Mouse (Mus musculus) CH12.LX (cell line): ENCODE data around the gene Slc7a6. TPM values are rescaled to one million over a fixed set of nuclear protein-coding genes. Genes with fewer than 3 reads are reported as not detected.
A peak's percentile ranks its signal among the peaks of the same experiment; 100 is the strongest.

Source experiments
- DNase-seq: peaks from one replicate; pipeline ENCODE4 v3.0.0-alpha.2; 2013; ENCODE audit errors: extremely low read depth
- H3K27ac ChIP-seq: 2 replicates; pipeline ENCODE4 v1.5.1; 2012; ENCODE audit warnings: low read depth, mild to moderate bottlenecking, control low read depth, moderate library complexity; ENCODE audit not compliant: insufficient read depth
- H3K27me3 ChIP-seq: replicated peaks from 2 replicates; pipeline ENCODE3; 2012; ENCODE audit warnings: inconsistent platforms
- H3K36me3 ChIP-seq, 2 experiments: replicated peaks in 1 of 2; 2 replicates each; pipeline versions ENCODE3 to v1.6.1; 2012; ENCODE audit warnings: inconsistent platforms in 1 of 2, low read length in 1 of 2, mild to moderate bottlenecking in 1 of 2, mixed read lengths in 1 of 2, moderate library complexity in 1 of 2; ENCODE audit not compliant: control insufficient read depth in 1 of 2, insufficient read depth in 1 of 2
- H3K4me1 ChIP-seq, 2 experiments: 2 replicates each; pipeline ENCODE4 v1.6.1; 2012; ENCODE audit warnings: inconsistent platforms in 1 of 2, moderate library complexity in 1 of 2; ENCODE audit not compliant: insufficient read depth in 2 of 2, control insufficient read depth in 1 of 2
- H3K4me2 ChIP-seq: 2 replicates; pipeline ENCODE4 v1.6.1; 2012; ENCODE audit warnings: low read depth, mild to moderate bottlenecking, control low read depth; ENCODE audit not compliant: poor library complexity, insufficient read depth, severe bottlenecking
- H3K4me3 ChIP-seq, 3 experiments: fragments of 150-350 bp in 1 of 3; sonication (generic) in 1 of 3; replicated peaks in 1 of 3; 2 replicates each; pipeline versions ENCODE3 to v1.5.1; 2011 to 2012; ENCODE audit warnings: low read depth in 2 of 3, low read length in 2 of 3, mild to moderate bottlenecking in 2 of 3, moderate library complexity in 2 of 3, control low read depth in 1 of 3, improper control_type of control experiment in 1 of 3, inconsistent platforms in 1 of 3, mixed read lengths in 1 of 3; ENCODE audit not compliant: poor library complexity in 1 of 3
- H3K79me2 ChIP-seq: replicated peaks from 2 replicates; pipeline ENCODE4 v1.6.1; 2012; ENCODE audit warnings: mild to moderate bottlenecking, moderate library complexity; ENCODE audit not compliant: control insufficient read depth, poor library complexity, insufficient read depth, severe bottlenecking; ENCODE audit errors: extremely low read depth
- H3K9ac ChIP-seq: 2 replicates; pipeline ENCODE4 v1.6.1; 2012; ENCODE audit warnings: low read depth, mild to moderate bottlenecking, control low read depth, moderate library complexity; ENCODE audit not compliant: insufficient read depth
- H3K9me3 ChIP-seq: replicated peaks from 2 replicates; pipeline ENCODE3; 2012; ENCODE audit warnings: low read length, inconsistent platforms, mixed read lengths
- BHLHE40 ChIP-seq: IDR thresholded peaks from 2 replicates; pipeline ENCODE4 v1.6.1; 2011; ENCODE audit warnings: mild to moderate bottlenecking, low read depth, low read length, improper control_type of control experiment
- CHD2 ChIP-seq: IDR thresholded peaks from 2 replicates; pipeline ENCODE4 v1.6.1; 2011; ENCODE audit warnings: low read length, improper control_type of control experiment
- CTCF ChIP-seq, 2 experiments: IDR thresholded peaks in 1 of 2; conservative IDR thresholded peaks in 1 of 2; 2 replicates each; pipeline ENCODE4 v1.5.1; 2011 to 2012; ENCODE audit warnings: low read depth in 2 of 2, low read length in 2 of 2, improper control_type of control experiment in 1 of 2, inconsistent platforms in 1 of 2, mild to moderate bottlenecking in 1 of 2, moderate library complexity in 1 of 2
- E2F4 ChIP-seq: IDR thresholded peaks from 2 replicates; pipeline ENCODE4 v1.6.1; 2011; ENCODE audit warnings: low read depth, low read length, improper control_type of control experiment; ENCODE audit not compliant: insufficient replicate concordance
- IRF4 ChIP-seq: IDR thresholded peaks from 2 replicates; pipeline ENCODE4 v1.6.1; 2014; ENCODE audit warnings: low read depth, mild to moderate bottlenecking, inconsistent platforms, low read length, improper control_type of control experiment
- JUN ChIP-seq: IDR thresholded peaks from 2 replicates; pipeline ENCODE4 v1.6.1; 2011; ENCODE audit warnings: low read depth, mild to moderate bottlenecking, low read length, improper control_type of control experiment, moderate library complexity; ENCODE audit not compliant: insufficient read depth
- JUND ChIP-seq: conservative IDR thresholded peaks from 2 replicates; pipeline ENCODE4 v1.6.1; 2011; ENCODE audit warnings: low read depth, low read length, improper control_type of control experiment
- MYC ChIP-seq: IDR thresholded peaks from 2 replicates; pipeline ENCODE4 v1.6.1; 2011; ENCODE audit warnings: low read depth, mild to moderate bottlenecking, improper control_type of control experiment, low read length
- NRF1 ChIP-seq: IDR thresholded peaks from 2 replicates; pipeline ENCODE4 v1.6.1; 2014; ENCODE audit warnings: low read depth, mild to moderate bottlenecking, inconsistent platforms, low read length, improper control_type of control experiment, moderate library complexity
- POLR2A ChIP-seq: IDR thresholded peaks from 2 replicates; pipeline ENCODE4 v1.6.1; 2011; ENCODE audit warnings: low read depth, mild to moderate bottlenecking, improper control_type of control experiment, low read length
- RAD21 ChIP-seq: IDR thresholded peaks from 2 replicates; pipeline ENCODE4 v1.6.1; 2011; ENCODE audit warnings: low read depth, mild to moderate bottlenecking, low read length, improper control_type of control experiment, moderate library complexity
- SIN3A ChIP-seq: IDR thresholded peaks from 2 replicates; pipeline ENCODE4 v1.6.1; 2012; ENCODE audit warnings: low read length, improper control_type of control experiment, inconsistent platforms
- ZKSCAN1 ChIP-seq: IDR thresholded peaks from 2 replicates; pipeline ENCODE4 v1.6.1; 2012; ENCODE audit warnings: low read depth, inconsistent platforms, low read length, improper control_type of control experiment, borderline replicate concordance
- dilution Hi-C: fragments of 300-500 bp; cut with MboI; formaldehyde crosslinking; loops from 2 replicates; pipeline ENCODE4 v1.14.3; 2020; ENCODE audit warnings: low sequenced_read_pairs; ENCODE audit not compliant: extremely low pct_unique_long_range_greater_than_20kb, extremely low pct_ligation_motif_present
- in situ Hi-C: fragments of 300-500 bp; cut with MboI; formaldehyde crosslinking; loops from 3 replicates; pipeline ENCODE4 v1.14.3; 2019; ENCODE audit warnings: low sequenced_read_pairs, low pct_ligation_motif_present, low pct_unique_long_range_greater_than_20kb, mixed read lengths
- polyA plus RNA-seq: library from polyadenylated mRNA; unstranded; fragments of >175 nt; gene quantifications from 2 replicates; pipeline ENCODE4 v1.2.1, GENCODE M21; 2012; ENCODE audit warnings: low read depth; ENCODE audit not compliant: insufficient read length
- total RNA-seq, 2 experiments: library from RNA; depleted of rRNA; stranded (reverse); fragments of 300-350 nt in 1 of 2; fragments of >200 nt in 1 of 2; gene quantifications; 2 replicates each; pipeline ENCODE4 v1.2.3; 2012 to 2014

Gene Slc7a6
- total and polyA plus RNA-seq, 3 experiments, result 24.2 to 61.8 (median 32.6) TPM

DNA sequence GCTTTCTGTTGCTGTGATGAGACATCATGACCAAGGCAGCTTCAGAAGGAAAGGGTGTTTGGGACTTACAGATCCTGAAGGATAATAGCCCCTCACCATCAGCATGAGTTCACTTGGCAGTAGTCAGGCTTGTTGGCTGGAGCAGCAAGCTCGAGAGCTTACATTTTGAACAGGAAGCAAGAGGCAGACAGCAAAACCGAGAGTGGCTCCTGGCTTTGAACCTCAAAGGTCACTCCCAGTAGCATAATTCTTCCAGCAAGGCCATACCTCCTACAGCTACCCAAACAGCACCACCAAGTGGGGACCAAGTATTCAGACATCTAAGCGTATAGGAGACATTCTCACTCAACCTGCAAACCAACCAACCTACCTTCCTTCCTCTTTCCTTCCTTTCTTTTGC, 64.1 kb downstream of the Slc7a6 start:
- H3K4me1 ChIP-seq, result peaks cover 0 to 4% of the 10 kb centered on the region in 2 experiments; a peak in 1 of 4 replicates
- H3K4me2 ChIP-seq, result no peak overlapping the region
- no peaks in the 10 kb centered on the region for H3K9me3 ChIP-seq
- H3K36me3 ChIP-seq, result peaks cover 54 to 96% of the 10 kb centered on the region in 2 experiments
- no peak for DNase-seq
- no peaks in the 10 kb centered on the region for H3K79me2 ChIP-seq
- no peak overlapping the region for H3K27ac ChIP-seq
- no peak overlapping the region for H3K4me3 ChIP-seq
- peak in 1 of 2 experiments; percentile 40; a peak in 2 of 4 replicates for TF ChIP-seq CTCF (conservative IDR thresholded peaks at IDR 0.05 in 1 of 2, IDR thresholded peaks at IDR 0.05 in 1 of 2; ENCODE audit: low read depth in 2 of 2, low read length in 2 of 2)
- no peak for TF ChIP-seq ZKSCAN1
- H3K9ac ChIP-seq, result no peak overlapping the region
- no peaks in the 10 kb centered on the region for H3K27me3 ChIP-seq
- dilution Hi-C loops (no loop called here), in situ Hi-C loops (no loop called here)

DNA sequence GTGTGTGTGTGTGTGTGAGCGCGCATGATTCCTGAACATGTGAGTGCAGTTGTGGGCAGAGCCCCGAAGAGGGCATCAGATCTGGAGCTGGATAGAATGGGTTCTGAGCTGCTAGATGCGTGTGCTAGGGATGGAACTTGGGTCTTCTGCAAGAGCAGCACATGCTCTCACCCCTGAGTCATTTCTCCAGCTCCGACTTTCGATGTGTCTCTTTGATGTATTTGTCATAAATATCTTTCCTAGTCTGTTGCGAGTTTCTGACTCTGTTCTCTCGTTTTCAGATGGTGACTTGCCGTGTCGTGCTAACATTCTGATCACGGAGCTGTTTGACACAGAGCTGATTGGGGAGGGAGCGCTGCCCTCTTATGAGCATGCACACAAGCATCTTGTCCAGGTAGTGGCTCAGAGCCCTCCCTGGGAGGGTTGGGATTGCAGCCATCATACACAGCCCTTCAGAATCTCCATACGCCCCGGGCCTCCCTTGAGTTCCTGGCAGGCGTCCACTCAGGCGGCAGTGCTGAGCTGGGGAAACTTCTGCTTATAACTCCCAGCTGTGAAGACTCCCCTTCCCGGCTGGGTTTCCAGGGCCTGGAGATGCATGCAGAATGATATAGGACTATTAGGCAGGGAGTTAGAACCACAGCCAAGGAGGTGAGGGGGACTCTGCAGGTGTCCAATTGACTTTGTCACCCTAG, 66.1 kb downstream of the Slc7a6 start:
- Histone ChIP-seq H3K4me2 (no peak overlapping the region), H3K79me2 (no peaks in the 10 kb centered on the region), H3K4me3 (no peak overlapping the region), H3K4me1 (peaks cover 0 to 12% of the 10 kb centered on the region in 2 experiments; a peak in 1 of 4 replicates), H3K9ac (no peak overlapping the region), H3K36me3 (peaks cover 46 to 95% of the 10 kb centered on the region in 2 experiments), H3K9me3 (no peaks in the 10 kb centered on the region), H3K27ac (no peak overlapping the region), H3K27me3 (no peaks in the 10 kb centered on the region)
- TF ChIP-seq BHLHE40 (peak; percentile 42; the same call in 1 of the 2 replicates), JUN (peak; percentile 24; the same call in 1 of the 2 replicates), JUND (peak; percentile 31; the same call in 1 of the 2 replicates), POLR2A (no peak), MYC (0 out of 2 replicates have a peak, but pooled peaks have one; percentile 55), NRF1 (no peak), IRF4 (peak; percentile 67)
- dilution Hi-C loops (no loop called here), in situ Hi-C loops (no loop called here)
- no peak for DNase-seq

DNA sequence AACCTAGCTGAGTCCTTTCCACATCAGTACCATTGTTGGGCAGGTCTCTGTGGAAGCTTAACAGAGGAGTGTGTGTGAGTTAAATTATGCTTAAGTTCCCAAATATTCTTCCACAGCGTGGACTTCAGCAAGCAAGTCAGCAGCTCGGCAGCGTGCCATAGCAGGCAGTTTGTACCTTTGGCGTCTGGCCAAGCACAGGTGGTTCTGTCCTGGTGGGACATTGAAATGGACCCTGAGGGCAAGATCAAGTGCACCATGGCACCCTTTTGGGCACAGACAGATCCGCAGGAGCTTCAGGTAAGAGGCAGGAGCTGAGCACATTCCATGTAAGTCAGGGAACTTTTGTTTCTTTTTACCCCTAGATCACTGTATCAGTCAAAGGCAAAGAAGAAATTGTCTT, 68.4 kb downstream of the Slc7a6 start:
- dilution Hi-C loops, result no loop called here
- H3K27me3 ChIP-seq, result no peaks in the 10 kb centered on the region
- H3K36me3 ChIP-seq, result peaks cover 51 to 95% of the 10 kb centered on the region in 2 experiments
- peaks cover 0 to 12% of the 10 kb centered on the region in 2 experiments; a peak in 1 of 4 replicates for H3K4me1 ChIP-seq
- no peak overlapping the region for H3K9ac ChIP-seq
- H3K9me3 ChIP-seq, result no peaks in the 10 kb centered on the region
- DNase-seq, result no peak
- in situ Hi-C loops, result no loop called here
- TF ChIP-seq RAD21 (no peak), CHD2 (no peak), MYC (no peak), E2F4 (no peak), SIN3A (no peak)
- no peak overlapping the region for H3K27ac ChIP-seq
- no peaks in the 10 kb centered on the region for H3K79me2 ChIP-seq
- H3K4me3 ChIP-seq, result no peak overlapping the region
- no peak overlapping the region for H3K4me2 ChIP-seq

Other genes starting within 250 kb of the Slc7a6 start
- gene Ctrl, start 235.0 kb upstream of the Slc7a6 start, total RNA-seq (2012; rRNA removed), result 2.0 and 2.9 TPM in 2 replicates
- gene Ctrl, start 235.0 kb upstream of the Slc7a6 start, total RNA-seq (2014; rRNA removed), result 1.3 and 1.5 TPM in 2 replicates
- 5.3 and 5.9 TPM in 2 replicates for gene Ctrl, start 235.0 kb upstream of the Slc7a6 start, polyA plus RNA-seq
- gene Psmb10, start 230.4 kb upstream of the Slc7a6 start, total RNA-seq (2012; rRNA removed), result 228 and 298 TPM in 2 replicates
- gene Psmb10, start 230.4 kb upstream of the Slc7a6 start, total RNA-seq (2014; rRNA removed), result 136 and 137 TPM in 2 replicates
- 227 and 313 TPM in 2 replicates for gene Psmb10, start 230.4 kb upstream of the Slc7a6 start, polyA plus RNA-seq
- 0.21 and 0.34 TPM in 2 replicates for gene Lcat, start 225.5 kb upstream of the Slc7a6 start, total RNA-seq (2012; rRNA removed)
- 0.18 TPM in 1 of 2 replicates, not detected in the other for gene Lcat, start 225.5 kb upstream of the Slc7a6 start, total RNA-seq (2014; rRNA removed)
- 0.17 and 0.25 TPM in 2 replicates for gene Lcat, start 225.5 kb upstream of the Slc7a6 start, polyA plus RNA-seq
- 9.4 and 9.7 TPM in 2 replicates for gene Slc12a4, start 202.8 kb upstream of the Slc7a6 start, total RNA-seq (2012; rRNA removed)
- 2.8 and 4.2 TPM in 2 replicates for gene Slc12a4, start 202.8 kb upstream of the Slc7a6 start, total RNA-seq (2014; rRNA removed)
- 7.2 and 8.1 TPM in 2 replicates for gene Slc12a4, start 202.8 kb upstream of the Slc7a6 start, polyA plus RNA-seq
- gene Dpep3, start 189.4 kb upstream of the Slc7a6 start, total RNA-seq (2012; rRNA removed), result not detected in 2 replicates
- not detected in 2 replicates for gene Dpep3, start 189.4 kb upstream of the Slc7a6 start, total RNA-seq (2014; rRNA removed)
- gene Dpep3, start 189.4 kb upstream of the Slc7a6 start, polyA plus RNA-seq, result not detected in 2 replicates
- 20.9 and 23.2 TPM in 2 replicates for gene Dus2, start 177.5 kb upstream of the Slc7a6 start, total RNA-seq (2012; rRNA removed)
- gene Dus2, start 177.5 kb upstream of the Slc7a6 start, total RNA-seq (2014; rRNA removed), result 20.7 and 23.6 TPM in 2 replicates
- gene Dus2, start 177.5 kb upstream of the Slc7a6 start, polyA plus RNA-seq, result 27.2 and 27.7 TPM in 2 replicates
- gene Dpep2nb, start 162.9 kb upstream of the Slc7a6 start, total RNA-seq (2012; rRNA removed), result not detected in 2 replicates
- not detected in 2 replicates for gene Dpep2nb, start 162.9 kb upstream of the Slc7a6 start, total RNA-seq (2014; rRNA removed)
- gene Dpep2nb, start 162.9 kb upstream of the Slc7a6 start, polyA plus RNA-seq, result not detected in 2 replicates
- 19.8 and 23.3 TPM in 2 replicates for gene Ddx28, start 157.0 kb upstream of the Slc7a6 start, total RNA-seq (2012; rRNA removed)
- gene Ddx28, start 157.0 kb upstream of the Slc7a6 start, total RNA-seq (2014; rRNA removed), result 21.6 and 21.8 TPM in 2 replicates
- 15.5 and 16.3 TPM in 2 replicates for gene Ddx28, start 157.0 kb upstream of the Slc7a6 start, polyA plus RNA-seq
- 25.5 and 29.0 TPM in 2 replicates for gene Nfatc3, start 110.0 kb upstream of the Slc7a6 start, total RNA-seq (2012; rRNA removed)
- 32.9 and 37.8 TPM in 2 replicates for gene Nfatc3, start 110.0 kb upstream of the Slc7a6 start, total RNA-seq (2014; rRNA removed)
- gene Nfatc3, start 110.0 kb upstream of the Slc7a6 start, polyA plus RNA-seq, result 73.5 and 96.3 TPM in 2 replicates
- gene Esrp2, start 31.9 kb upstream of the Slc7a6 start, total RNA-seq (2012; rRNA removed), result 0.21 and 0.30 TPM in 2 replicates
- gene Esrp2, start 31.9 kb upstream of the Slc7a6 start, total RNA-seq (2014; rRNA removed), result not detected in 2 replicates
- gene Esrp2, start 31.9 kb upstream of the Slc7a6 start, polyA plus RNA-seq, result 0.24 and 0.37 TPM in 2 replicates
- 6.3 and 7.0 TPM in 2 replicates for gene Pla2g15, start 18.5 kb upstream of the Slc7a6 start, total RNA-seq (2012; rRNA removed)
- gene Pla2g15, start 18.5 kb upstream of the Slc7a6 start, total RNA-seq (2014; rRNA removed), result 6.3 and 6.9 TPM in 2 replicates
- gene Pla2g15, start 18.5 kb upstream of the Slc7a6 start, polyA plus RNA-seq, result 7.0 and 8.0 TPM in 2 replicates
- gene Slc7a6os, start 42.1 kb downstream of the Slc7a6 start, total RNA-seq (2012; rRNA removed), result 38.7 and 44.1 TPM in 2 replicates
- 65.1 and 79.5 TPM in 2 replicates for gene Slc7a6os, start 42.1 kb downstream of the Slc7a6 start, total RNA-seq (2014; rRNA removed)
- gene Slc7a6os, start 42.1 kb downstream of the Slc7a6 start, polyA plus RNA-seq, result 60.0 and 62.5 TPM in 2 replicates
- gene Prmt7, start 42.1 kb downstream of the Slc7a6 start, total RNA-seq (2012; rRNA removed), result 83.7 and 87.3 TPM in 2 replicates
- 69.5 and 73.9 TPM in 2 replicates for gene Prmt7, start 42.1 kb downstream of the Slc7a6 start, total RNA-seq (2014; rRNA removed)
- 48.4 and 56.5 TPM in 2 replicates for gene Prmt7, start 42.1 kb downstream of the Slc7a6 start, polyA plus RNA-seq
- gene Smpd3, start 169.1 kb downstream of the Slc7a6 start, total RNA-seq (2012; rRNA removed), result 0.21 and 0.25 TPM in 2 replicates
- 0.16 and 0.23 TPM in 2 replicates for gene Smpd3, start 169.1 kb downstream of the Slc7a6 start, total RNA-seq (2014; rRNA removed)
- 0.16 and 0.19 TPM in 2 replicates for gene Smpd3, start 169.1 kb downstream of the Slc7a6 start, polyA plus RNA-seq
- gene Zfp90, start 246.5 kb downstream of the Slc7a6 start, total RNA-seq (2012; rRNA removed), result 1.6 and 1.8 TPM in 2 replicates
- gene Zfp90, start 246.5 kb downstream of the Slc7a6 start, total RNA-seq (2014; rRNA removed), result 3.5 and 4.1 TPM in 2 replicates
- gene Zfp90, start 246.5 kb downstream of the Slc7a6 start, polyA plus RNA-seq, result 2.8 and 3.0 TPM in 2 replicates